Mouse (Mus musculus) liver, adult 2 months (tissue): ENCODE results near the gene Hist1h1e. TPM values are rescaled to one million over a fixed set of nuclear protein-coding genes. Genes with fewer than 3 reads are reported as not detected.

Source experiments
- DNase-seq: peaks from one replicate; pipeline ENCODE4 v3.0.0-alpha.2; 2011; ENCODE audit warnings: low read depth, low spot score; ENCODE audit errors: extremely low read depth
- H3K27ac ChIP-seq: fragments of 200-500 bp; replicated peaks from 2 replicates; pipeline ENCODE4 v1.5.1; 2012; ENCODE audit warnings: low read depth, mild to moderate bottlenecking, control low read depth, inconsistent platforms, low read length; ENCODE audit not compliant: insufficient read depth
- H3K27me3 ChIP-seq: fragments of 200-500 bp; 2 replicates; pipeline ENCODE4 v1.6.1; 2012; ENCODE audit warnings: mild to moderate bottlenecking, moderate library complexity, low read length, inconsistent platforms; ENCODE audit not compliant: control insufficient read depth, insufficient read depth
- H3K36me3 ChIP-seq: fragments of 200-500 bp; 2 replicates; pipeline ENCODE4 v1.6.1; 2012; ENCODE audit warnings: low read length, inconsistent platforms; ENCODE audit not compliant: control insufficient read depth, insufficient read depth
- H3K4me1 ChIP-seq: fragments of 200-500 bp; 2 replicates; pipeline ENCODE4 v1.6.1; 2011; ENCODE audit warnings: low read length; ENCODE audit not compliant: control insufficient read depth, insufficient read depth
- H3K4me3 ChIP-seq: fragments of 200-500 bp; 2 replicates; pipeline ENCODE4 v1.5.1; 2011; ENCODE audit warnings: low read depth, mild to moderate bottlenecking, control low read depth, low read length, moderate library complexity; ENCODE audit not compliant: insufficient read depth
- H3K79me2 ChIP-seq: fragments of 200-500 bp; 2 replicates; pipeline ENCODE4 v1.6.1; 2012; ENCODE audit warnings: inconsistent platforms, mild to moderate bottlenecking, low read length, moderate library complexity; ENCODE audit not compliant: control insufficient read depth, insufficient read depth
- H3K9ac ChIP-seq: fragments of 200-500 bp; 2 replicates; pipeline ENCODE4 v1.6.1; 2012; ENCODE audit warnings: low read depth, mild to moderate bottlenecking, control low read depth, inconsistent platforms, low read length
- CTCF ChIP-seq: fragments of 200-500 bp; IDR thresholded peaks from 2 replicates; pipeline ENCODE4 v1.5.1; 2011; ENCODE audit warnings: low read depth, low read length, control low read depth
- POLR2A ChIP-seq: fragments of 200-500 bp; IDR thresholded peaks from 2 replicates; pipeline ENCODE4 v1.6.1; 2011; ENCODE audit warnings: low read length, control low read depth; ENCODE audit not compliant: insufficient read depth; ENCODE audit errors: extremely low read depth
- WGBS: fragments of 180-500 bp; shearing (Covaris S2); methylation state at CpG from one replicate; pipeline ENCODE4 v1.1.7; 2018; 5-methylcytosine and 5-hydroxymethylcytosine counted together
- polyA plus RNA-seq: library from polyadenylated mRNA; depleted of rRNA; stranded (reverse); fragments of >200 nt; gene quantifications from 2 replicates; pipeline ENCODE4 v1.2.3, GENCODE M21; 2012
- total RNA-seq: library from RNA; depleted of rRNA; stranded (reverse); fragments of >200 nt; gene quantifications from 2 replicates; pipeline ENCODE4 v1.2.3, GENCODE M21; 2014

The Hist1h1e gene
- total and polyA plus RNA-seq, 2 experiments: 0.73 to 27.0 TPM

DNA sequence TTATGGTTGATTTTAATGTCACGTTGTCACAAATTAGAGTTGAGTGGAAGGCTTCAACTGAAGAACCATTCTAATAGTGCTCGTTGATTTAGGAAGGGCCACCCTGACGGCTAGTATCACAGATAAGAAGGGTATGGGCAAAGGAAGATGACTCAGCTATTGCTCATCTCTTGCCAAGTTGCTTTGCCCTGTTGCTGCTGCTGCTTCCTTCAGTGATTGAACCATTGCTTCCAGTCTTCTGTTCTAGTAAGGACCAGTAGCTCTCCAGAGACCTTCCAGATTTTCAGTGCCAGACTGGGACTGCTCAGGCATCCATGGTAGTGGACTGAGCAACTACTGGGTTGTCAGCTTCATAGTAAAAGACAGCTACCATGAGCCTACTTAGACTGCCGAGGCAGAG is 13.1 kb downstream of the Hist1h1e start:
- no peaks in the 10 kb centered on the region for H3K4me1 ChIP-seq
- no peak overlapping the region for H3K9ac ChIP-seq
- WGBS: 87% methylated on average over 4 of the region's 4 CpGs
- TF ChIP-seq CTCF (no peak), POLR2A (no peak)
- no peaks in the 10 kb centered on the region for H3K27me3 ChIP-seq
- no peak overlapping the region for H3K4me3 ChIP-seq
- no peaks in the 10 kb centered on the region for H3K79me2 ChIP-seq
- no peaks in the 10 kb centered on the region for H3K36me3 ChIP-seq
- no peak overlapping the region for H3K27ac ChIP-seq
- DNase-seq: no peak

- 87% methylated on average over 3 of the region's 3 CpGs for whole genome bisulfite sequencing
- Histone ChIP-seq H3K9ac (no peak overlapping the region), H3K27me3 (no peaks in the 10 kb centered on the region), H3K36me3 (no peaks in the 10 kb centered on the region), H3K27ac (no peak overlapping the region), H3K4me3 (no peak overlapping the region), H3K79me2 (no peaks in the 10 kb centered on the region), H3K4me1 (no peaks in the 10 kb centered on the region)
- TF ChIP-seq POLR2A: no peak
- DNase-seq: no peak
These were observed 17.3 kb downstream of the Hist1h1e start for GRCm38 (mm10) chr13:23605052-23605451.

DNA sequence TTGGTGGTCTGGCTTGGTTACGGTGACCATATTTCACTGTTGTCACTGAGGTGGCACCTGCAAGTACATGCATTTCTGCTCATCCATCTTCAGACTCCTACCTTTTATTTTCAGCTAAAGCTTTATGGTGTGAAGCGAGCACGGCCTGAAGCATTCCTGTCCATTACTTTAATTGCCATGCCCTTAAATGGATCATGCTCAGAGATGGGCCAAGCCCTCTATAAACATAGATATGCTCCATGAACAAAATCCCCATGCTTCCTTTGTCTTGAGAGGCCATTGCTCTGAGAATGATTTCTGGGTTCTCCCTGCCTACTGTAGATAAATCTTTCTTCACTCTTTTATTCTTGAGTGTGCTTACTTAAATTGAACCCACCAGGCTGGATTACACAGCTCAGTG is 17.9 kb downstream of the Hist1h1e start:
- no peak overlapping the region for H3K4me3 ChIP-seq
- H3K9ac ChIP-seq: no peak overlapping the region
- H3K36me3 ChIP-seq: no peaks in the 10 kb centered on the region
- no peak for DNase-seq
- H3K79me2 ChIP-seq: no peaks in the 10 kb centered on the region
- H3K27ac ChIP-seq: no peak overlapping the region
- no peaks in the 10 kb centered on the region for H3K4me1 ChIP-seq
- no peak for TF ChIP-seq POLR2A
- no peak for TF ChIP-seq CTCF
- H3K27me3 ChIP-seq: no peaks in the 10 kb centered on the region
- 93% methylated on average over 3 of the region's 3 CpGs for WGBS

DNA sequence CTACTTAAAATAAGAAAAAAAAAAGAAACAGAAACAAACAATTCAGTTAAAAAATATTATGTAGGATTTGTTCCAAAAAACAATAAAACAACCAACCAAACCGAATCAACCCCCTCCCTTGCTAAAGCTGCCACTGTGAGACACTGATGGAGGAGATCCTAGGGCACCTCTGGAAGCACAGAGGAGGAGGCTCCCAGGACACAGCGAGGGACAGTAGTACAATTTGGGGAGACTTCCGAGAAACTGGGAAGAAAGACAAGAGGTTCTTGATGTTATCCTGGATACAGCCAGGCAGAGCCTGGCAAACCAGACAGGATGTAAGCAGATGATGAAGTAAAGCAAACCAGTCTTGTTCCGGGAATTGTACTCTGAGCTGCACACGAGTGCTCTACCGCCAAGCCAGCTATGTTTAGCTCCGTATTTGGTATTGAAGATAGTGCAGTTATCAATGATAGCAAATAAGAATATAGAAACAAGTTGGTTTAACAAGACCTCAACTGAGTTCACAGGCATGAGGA is 19.1 kb downstream of the Hist1h1e start:
- H3K4me3 ChIP-seq: no peak overlapping the region
- WGBS: 65% methylated on average over 7 of the region's 7 CpGs
- H3K79me2 ChIP-seq: no peaks in the 10 kb centered on the region
- H3K9ac ChIP-seq: no peak overlapping the region
- DNase-seq: no peak
- no peaks in the 10 kb centered on the region for H3K27me3 ChIP-seq
- no peaks in the 10 kb centered on the region for H3K4me1 ChIP-seq
- H3K36me3 ChIP-seq: no peaks in the 10 kb centered on the region
- no peak overlapping the region for H3K27ac ChIP-seq
- no peak for TF ChIP-seq CTCF
- no peak for TF ChIP-seq POLR2A

DNA sequence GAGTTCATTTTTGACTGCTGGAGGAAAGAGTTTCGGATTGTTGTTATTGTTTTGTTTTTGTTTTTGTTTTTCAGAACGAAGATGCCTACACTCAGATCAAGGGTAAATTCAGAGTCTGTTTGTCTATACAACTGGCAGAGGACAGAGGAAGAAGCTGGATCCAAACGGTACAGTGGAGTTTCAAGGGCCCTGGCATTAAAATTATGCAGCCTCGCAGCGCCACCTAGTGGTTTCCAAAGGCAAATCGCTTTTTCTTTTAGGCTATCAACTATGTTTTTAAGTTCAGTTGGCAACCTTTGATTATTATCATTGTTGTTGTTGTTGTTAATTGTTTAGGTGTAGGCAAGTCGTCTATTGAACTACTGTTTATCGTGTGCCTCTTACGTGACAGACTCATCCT is 24.4 kb downstream of the Hist1h1e start:
- Histone ChIP-seq H3K27me3 (no peaks in the 10 kb centered on the region), H3K9ac (no peak overlapping the region), H3K4me3 (no peak overlapping the region), H3K4me1 (peaks cover 1% of the 10 kb centered on the region; the same call in 1 of the 2 replicates), H3K36me3 (no peaks in the 10 kb centered on the region), H3K27ac (no peak overlapping the region), H3K79me2 (no peaks in the 10 kb centered on the region)
- TF ChIP-seq CTCF (peak; percentile 70), POLR2A (no peak)
- 9% methylated on average over 9 of the region's 9 CpGs for WGBS
- peak; percentile 63 for DNase-seq

DNA sequence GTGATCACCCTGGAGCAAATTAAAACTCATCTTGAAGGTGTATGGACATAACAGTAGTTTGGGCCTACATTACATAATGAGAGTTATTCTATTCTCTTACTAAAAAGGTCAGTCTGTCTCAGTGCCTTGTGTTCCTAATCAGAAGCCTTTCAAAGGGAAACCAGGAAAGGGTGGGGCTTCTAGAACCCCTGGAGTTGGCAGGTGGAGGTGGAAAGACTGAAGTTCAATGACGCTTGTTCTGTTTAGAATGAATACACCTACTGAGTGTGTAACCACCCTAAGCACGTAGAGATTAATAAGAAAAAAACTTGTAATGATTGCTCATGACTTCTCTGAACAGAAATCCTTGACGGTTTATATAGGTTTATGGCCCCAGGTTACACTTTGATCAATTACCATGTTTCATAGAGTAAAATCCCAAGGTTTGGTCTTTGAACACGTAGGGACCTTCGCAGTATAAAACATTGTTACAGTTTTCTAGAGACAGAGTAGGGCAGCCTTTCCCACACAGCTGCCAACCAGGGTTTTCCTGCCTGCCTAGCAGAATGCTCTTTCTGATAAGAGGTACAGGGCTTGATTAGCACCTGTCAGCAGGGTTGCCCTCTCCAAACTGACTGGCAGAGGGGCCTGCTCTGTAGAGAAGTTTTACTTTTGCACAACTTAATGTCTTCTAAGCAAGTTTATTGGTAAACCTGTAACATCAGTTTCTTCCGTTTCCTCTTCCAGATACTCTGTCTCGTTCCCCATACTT is 26.6 kb downstream of the Hist1h1e start:
- no peak for DNase-seq
- Histone ChIP-seq H3K4me3 (no peak overlapping the region), H3K4me1 (peaks cover 2% of the 10 kb centered on the region; the same call in 1 of the 2 replicates), H3K27me3 (no peaks in the 10 kb centered on the region), H3K36me3 (no peaks in the 10 kb centered on the region), H3K9ac (no peak overlapping the region), H3K79me2 (no peaks in the 10 kb centered on the region), H3K27ac (no peak overlapping the region)
- TF ChIP-seq POLR2A: no peak
- TF ChIP-seq CTCF: no peak
- 92% methylated on average over 7 of the region's 7 CpGs for WGBS
